Mouse (Mus musculus) bone marrow, adult 2 months (tissue): ENCODE measurements around the gene Ces2c. TPM values are rescaled to one million over a fixed set of nuclear protein-coding genes. Genes with fewer than 3 reads are reported as not detected.
"Not testable (repeated sequence)": the region's sequence is repeated elsewhere in the genome, so short reads cannot be mapped to it uniquely, and the experiment has no call there.

Experiments used
- H3K27ac ChIP-seq: fragments of 200-500 bp; 2 replicates; pipeline ENCODE4 v1.5.1; 2012; ENCODE audit warnings: low read depth, mild to moderate bottlenecking, control low read depth, inconsistent platforms, low read length; ENCODE audit not compliant: control insufficient read depth, poor library complexity, insufficient read depth
- H3K4me1 ChIP-seq: fragments of 200-500 bp; 2 replicates; pipeline ENCODE4 v1.6.1; 2011; ENCODE audit warnings: low read length; ENCODE audit not compliant: control insufficient read depth, insufficient read depth
- H3K4me3 ChIP-seq: fragments of 200-500 bp; replicated peaks from 2 replicates; pipeline ENCODE3; 2011; ENCODE audit warnings: mild to moderate bottlenecking, low read depth, low read length, control low read depth; ENCODE audit not compliant: control insufficient read depth
- CTCF ChIP-seq: fragments of 200-500 bp; IDR thresholded peaks from 2 replicates; pipeline ENCODE4 v1.5.1; 2011; ENCODE audit warnings: low read length, control low read depth; ENCODE audit not compliant: control insufficient read depth, insufficient read depth
- POLR2A ChIP-seq: fragments of 200-500 bp; IDR thresholded peaks from 2 replicates; pipeline ENCODE4 v1.6.1; 2011; ENCODE audit warnings: low read depth, mild to moderate bottlenecking, control low read depth, low read length, borderline replicate concordance; ENCODE audit not compliant: control insufficient read depth
- WGBS: fragments of 180-500 bp; shearing (Covaris S2); methylation state at CpG from one replicate; pipeline ENCODE4 v1.1.7; 2018; 5-methylcytosine and 5-hydroxymethylcytosine counted together
- polyA plus RNA-seq: library from polyadenylated mRNA; stranded (reverse); fragments of >200 nt; gene quantifications from 2 replicates; pipeline ENCODE4 v1.2.4, GENCODE M21; 2011; ENCODE audit warnings: low replicate concordance; ENCODE audit not compliant: missing spikeins, insufficient read depth, insufficient read length

Gene Ces2c
- polyA plus RNA-seq, 1 experiment: not detected

DNA sequence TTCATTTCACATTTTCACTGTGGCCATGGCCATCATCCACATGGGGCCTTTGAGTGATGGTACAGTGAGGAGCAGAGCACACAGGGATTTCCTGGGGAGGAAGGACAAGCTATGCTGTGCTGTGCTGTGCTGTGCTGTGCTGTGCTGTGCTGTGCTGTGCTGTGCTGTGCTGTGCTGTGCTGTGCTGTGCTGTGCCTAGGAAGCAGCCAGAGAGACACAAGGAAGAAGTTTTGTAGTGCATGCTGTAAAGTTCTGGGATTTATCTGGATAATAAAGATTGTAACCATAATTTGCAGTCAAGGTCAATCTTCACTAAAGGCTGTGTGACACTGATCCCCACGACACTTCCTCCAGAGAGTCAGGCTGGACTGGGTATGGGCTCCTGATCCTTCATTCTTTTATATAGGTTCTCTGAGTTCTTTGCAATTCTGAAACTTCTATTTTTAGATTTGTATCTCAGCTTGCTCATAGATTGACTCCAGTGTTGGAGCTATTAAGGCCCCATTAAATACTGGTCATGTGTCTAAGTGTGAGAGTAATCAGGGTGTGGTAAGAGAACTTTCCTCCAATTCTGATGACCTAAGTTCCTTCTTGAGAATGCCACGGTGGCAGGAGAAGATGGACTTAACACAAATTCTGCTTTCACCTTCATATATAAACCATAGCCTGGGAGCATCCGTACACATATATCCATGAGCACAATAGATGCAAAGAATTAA, 5.3 kb upstream of the Ces2c start:
- H3K4me1 ChIP-seq: no peaks in the 10 kb centered on the region
- no peak for TF ChIP-seq POLR2A
- TF ChIP-seq CTCF: no peak
- WGBS: 66% methylated on average over 3 of the region's 3 CpGs
- no peak overlapping the region for H3K27ac ChIP-seq
- no peak overlapping the region for H3K4me3 ChIP-seq

DNA sequence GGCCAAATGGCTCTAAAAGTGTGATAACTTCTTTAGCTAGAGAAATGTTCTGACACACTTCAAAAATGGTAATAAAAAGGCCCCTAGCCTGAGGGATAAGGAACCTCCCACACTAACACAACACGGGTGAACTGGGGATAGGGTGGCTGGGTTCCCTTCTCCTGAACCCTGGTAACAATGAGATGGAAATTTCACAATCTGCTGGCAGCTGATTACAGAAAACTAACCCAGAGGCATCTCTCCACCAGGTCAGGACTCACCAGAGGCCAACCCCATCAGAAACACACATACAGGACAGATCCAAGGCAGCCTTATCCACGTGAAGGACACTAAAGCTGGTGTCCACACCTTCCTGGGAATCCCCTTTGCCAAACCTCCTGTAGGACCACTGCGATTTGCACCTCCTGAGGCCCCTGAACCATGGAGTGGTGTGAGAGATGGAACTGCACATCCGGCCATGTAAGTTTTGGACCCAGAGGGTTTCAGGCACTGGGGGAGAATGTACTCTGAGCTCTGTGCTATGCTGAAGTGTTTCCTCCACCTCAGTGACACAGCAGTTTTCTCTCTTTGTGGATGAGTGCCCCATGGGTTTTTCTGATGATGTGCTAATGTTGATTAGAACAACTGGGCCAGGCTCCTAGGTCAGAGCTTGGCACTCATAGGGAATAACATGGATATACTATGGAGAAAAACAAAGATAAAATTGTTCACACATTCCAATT, 1.0 kb downstream of the Ces2c start:
- WGBS: 44% methylated on average over 4 of the region's 4 CpGs
- Histone ChIP-seq H3K4me1 (no peaks in the 10 kb centered on the region), H3K4me3 (no peak overlapping the region), H3K27ac (no peak overlapping the region)
- TF ChIP-seq CTCF (no peak), POLR2A (no peak)

DNA sequence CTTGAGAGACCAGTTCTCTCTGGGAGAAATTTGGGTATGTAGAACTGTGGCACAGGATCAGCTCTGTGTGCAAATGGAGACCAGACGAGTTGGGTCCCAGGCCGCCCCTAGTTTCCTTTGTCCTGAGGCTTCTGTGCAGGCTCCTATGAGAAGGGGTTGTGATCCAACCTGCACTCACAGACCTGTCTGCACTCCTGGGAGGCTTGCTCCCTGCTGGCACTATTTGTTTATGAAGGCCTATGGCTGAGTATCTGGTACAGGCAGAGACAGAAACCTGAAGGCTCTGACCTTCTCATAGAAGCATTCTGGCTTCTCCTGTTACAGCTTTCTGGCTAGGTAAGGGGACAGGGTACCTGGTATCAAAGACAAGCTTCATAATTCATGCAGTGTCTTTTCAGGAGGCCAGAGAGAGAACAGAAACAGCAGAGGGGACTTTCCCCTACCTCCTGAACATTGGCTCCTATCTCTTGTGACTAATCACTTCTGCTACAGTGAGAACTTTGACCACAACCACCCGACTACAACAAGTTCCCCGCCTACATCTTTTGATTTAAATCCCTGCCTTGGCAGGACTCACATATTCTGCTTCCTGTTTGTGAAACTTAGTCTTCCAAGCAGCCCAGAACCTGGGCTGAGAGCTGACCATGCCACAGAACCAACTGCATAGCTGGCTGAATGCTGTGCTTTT, 20.1 kb downstream of the Ces2c start:
- H3K27ac ChIP-seq, H3K4me1 ChIP-seq, H3K4me3 ChIP-seq: not testable (repeated sequence)
- no CpG with 5 or more reads among the region's 4 CpGs for WGBS

DNA sequence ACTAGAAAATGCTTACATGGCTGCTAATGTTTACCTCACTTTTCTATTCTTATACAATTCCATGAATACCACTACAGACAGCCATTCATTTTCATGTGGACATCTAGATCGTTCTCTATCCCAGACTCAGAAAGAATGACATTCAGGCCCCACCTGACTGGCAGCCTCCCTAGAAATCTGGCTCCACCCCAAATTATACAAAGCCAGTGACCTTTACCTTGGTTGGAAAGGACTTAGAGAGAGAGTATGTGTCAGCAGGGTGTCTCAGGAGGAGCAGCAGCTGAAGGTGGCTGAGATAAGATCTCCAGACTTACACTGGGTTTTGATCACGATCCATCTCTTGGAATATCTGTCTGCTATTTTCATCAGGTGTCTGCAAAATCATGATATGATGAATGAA, 22.0 kb downstream of the Ces2c start:
- H3K4me1 ChIP-seq, H3K27ac ChIP-seq, H3K4me3 ChIP-seq: not testable (repeated sequence)
- no CpG with 5 or more reads among the region's 2 CpGs for WGBS

DNA sequence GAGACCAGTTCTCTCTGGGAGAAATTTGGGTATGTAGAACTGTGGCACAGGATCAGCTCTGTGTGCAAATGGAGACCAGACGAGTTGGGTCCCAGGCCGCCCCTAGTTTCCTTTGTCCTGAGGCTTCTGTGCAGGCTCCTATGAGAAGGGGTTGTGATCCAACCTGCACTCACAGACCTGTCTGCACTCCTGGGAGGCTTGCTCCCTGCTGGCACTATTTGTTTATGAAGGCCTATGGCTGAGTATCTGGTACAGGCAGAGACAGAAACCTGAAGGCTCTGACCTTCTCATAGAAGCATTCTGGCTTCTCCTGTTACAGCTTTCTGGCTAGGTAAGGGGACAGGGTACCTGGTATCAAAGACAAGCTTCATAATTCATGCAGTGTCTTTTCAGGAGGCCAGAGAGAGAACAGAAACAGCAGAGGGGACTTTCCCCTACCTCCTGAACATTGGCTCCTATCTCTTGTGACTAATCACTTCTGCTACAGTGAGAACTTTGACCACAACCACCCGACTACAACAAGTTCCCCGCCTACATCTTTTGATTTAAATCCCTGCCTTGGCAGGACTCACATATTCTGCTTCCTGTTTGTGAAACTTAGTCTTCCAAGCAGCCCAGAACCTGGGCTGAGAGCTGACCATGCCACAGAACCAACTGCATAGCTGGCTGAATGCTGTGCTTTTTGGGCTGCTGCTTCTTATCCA, 39.5 kb downstream of the Ces2c start:
- not testable (repeated sequence) for H3K27ac ChIP-seq, H3K4me1 ChIP-seq, H3K4me3 ChIP-seq
- WGBS: no CpG with 5 or more reads among the region's 4 CpGs

DNA sequence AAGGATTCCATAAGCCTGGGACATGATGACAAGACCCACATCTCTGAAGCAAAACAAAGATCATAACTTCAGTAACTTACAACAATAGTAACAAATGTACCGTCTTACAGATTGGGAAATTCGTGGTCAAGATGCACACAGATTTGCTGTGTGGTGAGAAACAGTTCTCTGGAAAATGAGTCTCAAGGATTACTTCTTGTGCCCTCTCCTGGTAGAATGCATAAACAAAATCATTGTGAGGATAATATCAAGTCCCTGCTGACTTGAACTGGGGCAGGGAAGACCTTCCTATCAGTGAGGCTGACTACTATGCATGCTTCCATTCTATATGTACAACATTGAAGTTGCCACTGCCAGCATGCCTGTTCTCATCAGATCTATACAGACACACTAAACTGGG, 54.9 kb downstream of the Ces2c start:
- TF ChIP-seq CTCF (no peak), POLR2A (no peak)
- Histone ChIP-seq H3K4me3 (no peak overlapping the region), H3K4me1 (no peaks in the 10 kb centered on the region), H3K27ac (no peak overlapping the region)
- 23% methylated on average over 2 of the region's 2 CpGs for WGBS

Other genes starting within 250 kb of the Ces2c start
- 4.0 TPM in 1 of 2 replicates, not detected in the other for gene Cdh16, start 222.7 kb upstream of the Ces2c start, polyA plus RNA-seq
- 1.0 and 1.4 TPM in 2 replicates for gene Rrad, start 215.7 kb upstream of the Ces2c start, polyA plus RNA-seq
- gene Ciao2b, start 205.1 kb upstream of the Ces2c start, polyA plus RNA-seq: 22.9 and 32.5 TPM in 2 replicates
- gene Ces2a, start 113.1 kb upstream of the Ces2c start, polyA plus RNA-seq: 1.3 and 2.5 TPM in 2 replicates
- gene Ces2b, start 15.5 kb upstream of the Ces2c start, polyA plus RNA-seq: not detected in 2 replicates
- gene Ces2e, start 79.2 kb downstream of the Ces2c start, polyA plus RNA-seq: 0.49 and 1.2 TPM in 2 replicates
- gene Ces2f, start 100.3 kb downstream of the Ces2c start, polyA plus RNA-seq: not detected in 2 replicates
- gene Ces2g, start 114.7 kb downstream of the Ces2c start, polyA plus RNA-seq: 29.5 and 49.8 TPM in 2 replicates
- not detected in 2 replicates for gene Ces2h, start 153.8 kb downstream of the Ces2c start, polyA plus RNA-seq
- 2.3 and 7.1 TPM in 2 replicates for gene Ces3a, start 201.5 kb downstream of the Ces2c start, polyA plus RNA-seq
- gene Ces3b, start 236.7 kb downstream of the Ces2c start, polyA plus RNA-seq: 0.95 and 1.3 TPM in 2 replicates